Mouse (Mus musculus): ENCODE results near the gene Rnf186. TPM values are rescaled to one million over a fixed set of nuclear protein-coding genes. Genes with fewer than 3 reads are reported as not detected.

Rnf186 gene
- polyA plus RNA-seq, 1 experiment from 2014 or later, result 0.08 TPM

DNA sequence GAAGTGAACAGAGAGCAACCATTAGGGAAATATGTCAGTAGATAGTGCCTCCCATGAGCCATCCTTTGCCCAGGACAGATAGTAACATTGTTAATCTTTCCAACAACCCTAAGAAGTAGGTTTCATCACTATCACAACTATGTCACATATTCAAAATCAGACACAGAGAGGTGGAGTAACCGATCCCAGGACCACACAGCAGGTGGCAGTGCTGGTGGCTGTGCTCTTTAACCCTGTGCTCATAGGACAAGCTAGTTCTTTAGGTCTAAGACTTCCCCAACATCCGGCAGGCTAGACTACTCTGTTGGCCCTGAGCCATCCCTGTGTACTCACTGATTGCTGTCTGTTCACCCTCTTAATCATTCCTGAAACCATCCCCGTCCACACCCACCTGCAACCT is 27.5 kb downstream of the Rnf186 start:
- no peaks in the 10 kb centered on the region for H3K4me1 ChIP-seq (replicated peaks)
- H3K4me3 ChIP-seq (replicated peaks), result no peak overlapping the region
- H3K9me3 ChIP-seq (replicated peaks), result no peaks in the 10 kb centered on the region
- no peak overlapping the region for H3K9ac ChIP-seq
- 65% methylated on average over 3 of the region's 3 CpGs for WGBS (ENCODE audit: insufficient replicate concordance)
- no peak overlapping the region for H3K27ac ChIP-seq
- DNase-seq (no peak), ATAC-seq (ENCODE audit: low read depth) (no peak)
- H3K36me3 ChIP-seq, result peaks cover 4% of the 10 kb centered on the region; the same call in 1 of the 2 replicates
- no peaks in the 10 kb centered on the region for H3K27me3 ChIP-seq
- no peak overlapping the region for H3K4me2 ChIP-seq

DNA sequence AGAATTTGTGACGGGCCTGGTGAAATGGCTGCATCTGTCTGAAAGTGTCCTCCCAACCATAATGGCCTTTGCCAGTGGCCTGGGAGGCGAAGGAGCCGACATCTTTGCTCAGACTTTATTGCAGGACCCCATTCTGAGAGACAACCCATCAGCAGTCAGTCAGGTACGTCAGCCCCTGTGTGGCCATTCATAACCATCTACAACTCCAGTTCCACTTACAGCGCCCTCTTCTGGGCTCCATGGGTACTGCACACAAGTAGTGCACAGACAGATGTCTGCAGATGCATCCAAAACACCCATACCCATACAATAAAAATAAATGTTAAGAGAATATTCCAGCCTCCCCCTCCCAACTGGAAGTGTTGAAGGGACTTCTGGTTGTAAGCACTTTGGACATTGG is 29.5 kb downstream of the Rnf186 start:
- no peak for ATAC-seq (ENCODE audit: low read depth)
- H3K4me3 ChIP-seq (replicated peaks), result no peak overlapping the region
- peaks cover 4% of the 10 kb centered on the region; the same call in 1 of the 2 replicates for H3K36me3 ChIP-seq
- H3K27me3 ChIP-seq, result no peaks in the 10 kb centered on the region
- DNase-seq, result no peak
- no peak overlapping the region for H3K27ac ChIP-seq
- H3K9ac ChIP-seq, result no peak overlapping the region
- H3K4me1 ChIP-seq (replicated peaks), result 0 out of 2 replicates have a peak, but pooled peaks cover 6% of the 10 kb centered on the region
- no peaks in the 10 kb centered on the region for H3K9me3 ChIP-seq (replicated peaks)
- H3K4me2 ChIP-seq, result no peak overlapping the region
- 62% methylated on average over 5 of the region's 5 CpGs for whole genome bisulfite sequencing (ENCODE audit: insufficient replicate concordance)

DNA sequence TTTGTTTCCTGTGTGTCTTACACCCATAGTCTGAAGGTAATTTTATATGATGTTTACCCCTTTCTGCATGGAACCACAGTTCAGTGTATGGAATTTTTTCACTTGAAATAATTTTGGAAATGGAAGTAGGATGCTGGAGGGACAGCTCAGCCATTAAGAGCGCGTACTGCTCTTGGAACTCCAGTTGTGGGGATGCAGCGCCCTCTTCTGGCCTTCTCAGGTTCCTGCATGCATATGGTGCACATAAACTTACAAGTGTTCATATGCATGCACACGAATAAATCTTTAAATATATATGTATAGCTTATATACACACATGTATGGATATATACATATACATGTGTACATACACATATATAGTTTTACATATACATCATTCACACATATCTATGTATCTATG is 30.2 kb downstream of the Rnf186 start:
- no peak overlapping the region for H3K4me2 ChIP-seq
- no peaks in the 10 kb centered on the region for H3K27me3 ChIP-seq
- WGBS (ENCODE audit: insufficient replicate concordance), result 72% methylated on average over 4 of the region's 4 CpGs
- no peaks in the 10 kb centered on the region for H3K9me3 ChIP-seq (replicated peaks)
- DNase-seq, result no peak
- no peak for ATAC-seq (ENCODE audit: low read depth)
- no peak overlapping the region for H3K4me3 ChIP-seq (replicated peaks)
- H3K4me1 ChIP-seq (replicated peaks), result 0 out of 2 replicates have a peak, but pooled peaks cover 6% of the 10 kb centered on the region
- H3K27ac ChIP-seq, result no peak overlapping the region
- H3K9ac ChIP-seq, result no peak overlapping the region
- H3K36me3 ChIP-seq, result peaks cover 4% of the 10 kb centered on the region; the same call in 1 of the 2 replicates

- Histone ChIP-seq H3K9ac (no peak overlapping the region), H3K9me3 (replicated peaks) (no peaks in the 10 kb centered on the region), H3K27ac (no peak overlapping the region), H3K4me1 (replicated peaks) (0 out of 2 replicates have a peak, but pooled peaks cover 6% of the 10 kb centered on the region), H3K4me2 (no peak overlapping the region), H3K4me3 (replicated peaks) (no peak overlapping the region), H3K27me3 (no peaks in the 10 kb centered on the region), H3K36me3 (peaks cover 4% of the 10 kb centered on the region; the same call in 1 of the 2 replicates)
- 73% methylated on average over 11 of the region's 11 CpGs for WGBS (ENCODE audit: insufficient replicate concordance)
- ATAC-seq (ENCODE audit: low read depth), result no peak
- DNase-seq, result no peak
Observed at GRCm38 (mm10) chr4:138998611-138999010, 31.7 kb downstream of the Rnf186 start.

GRCm38 (mm10) chr4:139001026-139001425 is 34.1 kb downstream of the Rnf186 start:
- H3K9me3 ChIP-seq (replicated peaks), result no peaks in the 10 kb centered on the region
- DNase-seq, result no peak
- no peak overlapping the region for H3K9ac ChIP-seq
- no peaks in the 10 kb centered on the region for H3K27me3 ChIP-seq
- no peak overlapping the region for H3K4me3 ChIP-seq (replicated peaks)
- no peak overlapping the region for H3K27ac ChIP-seq
- H3K4me1 ChIP-seq (replicated peaks), result 0 out of 2 replicates have a peak, but pooled peaks cover 6% of the 10 kb centered on the region
- peaks cover 4% of the 10 kb centered on the region; the same call in 1 of the 2 replicates for H3K36me3 ChIP-seq
- ATAC-seq (ENCODE audit: low read depth), result no peak
- WGBS (ENCODE audit: insufficient replicate concordance), result 38% methylated on average over 2 of the region's 2 CpGs
- H3K4me2 ChIP-seq, result no peak overlapping the region

DNA sequence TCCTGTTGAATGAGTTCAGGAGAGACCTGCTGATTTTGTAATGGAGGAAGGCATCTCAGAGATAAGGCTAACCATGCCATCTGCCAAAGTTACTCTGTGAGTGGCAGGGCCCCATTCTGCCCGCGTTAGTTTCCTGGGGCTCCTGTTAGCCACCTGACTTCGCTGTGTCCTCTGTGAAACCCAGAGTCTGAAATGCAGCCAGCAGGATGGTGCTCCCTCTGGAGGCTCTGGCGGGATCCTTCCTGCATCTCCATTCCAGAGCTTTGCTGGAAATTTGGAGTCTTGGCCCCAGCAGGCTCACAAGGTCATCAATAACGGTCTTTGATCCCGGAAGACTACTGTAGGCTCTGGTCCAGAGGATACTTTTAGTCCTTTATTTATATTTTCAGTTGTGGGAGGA is 34.5 kb downstream of the Rnf186 start:
- WGBS (ENCODE audit: insufficient replicate concordance), result 20% methylated on average over 6 of the region's 6 CpGs
- Histone ChIP-seq H3K4me3 (replicated peaks) (no peak overlapping the region), H3K36me3 (peaks cover 4% of the 10 kb centered on the region; the same call in 1 of the 2 replicates), H3K9me3 (replicated peaks) (no peaks in the 10 kb centered on the region), H3K4me1 (replicated peaks) (0 out of 2 replicates have a peak, but pooled peaks cover 6% of the 10 kb centered on the region), H3K27me3 (no peaks in the 10 kb centered on the region), H3K27ac (no peak overlapping the region), H3K4me2 (no peak overlapping the region), H3K9ac (no peak overlapping the region)
- no peak for DNase-seq
- no peak for ATAC-seq (ENCODE audit: low read depth)

GRCm38 (mm10) chr4:139004067-139004466 is 37.2 kb downstream of the Rnf186 start:
- H3K4me2 ChIP-seq, result no peak overlapping the region
- no peak overlapping the region for H3K4me3 ChIP-seq (replicated peaks)
- H3K9ac ChIP-seq, result no peak overlapping the region
- DNase-seq, result no peak
- H3K36me3 ChIP-seq, result no peaks in the 10 kb centered on the region
- H3K27ac ChIP-seq, result no peak overlapping the region
- no peaks in the 10 kb centered on the region for H3K9me3 ChIP-seq (replicated peaks)
- H3K4me1 ChIP-seq (replicated peaks), result 0 out of 2 replicates have a peak, but pooled peaks cover 6% of the 10 kb centered on the region
- ATAC-seq (ENCODE audit: low read depth), result no peak
- WGBS (ENCODE audit: insufficient replicate concordance), result 71% methylated on average over 8 of the region's 8 CpGs
- H3K27me3 ChIP-seq, result no peaks in the 10 kb centered on the region

DNA sequence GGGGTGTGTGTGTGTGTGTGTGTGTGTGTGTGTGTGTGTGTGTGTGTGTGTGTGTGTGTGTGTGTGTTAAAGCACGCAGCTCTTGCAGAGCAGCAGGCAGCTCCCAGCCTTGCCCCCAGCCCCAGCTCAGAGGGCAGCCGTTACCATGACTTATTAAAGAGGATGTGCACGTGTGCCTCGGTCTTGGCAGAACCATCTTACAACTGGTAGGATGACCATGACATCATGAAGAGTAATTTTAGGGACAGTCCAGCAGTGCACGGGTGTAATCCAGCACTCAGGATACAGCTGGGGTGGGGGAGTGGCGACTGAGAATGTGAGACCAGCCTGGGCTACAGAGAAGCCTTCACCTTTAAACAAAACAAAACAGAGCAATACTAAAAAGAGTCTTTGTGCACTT is 38.3 kb downstream of the Rnf186 start:
- no peak for ATAC-seq (ENCODE audit: low read depth)
- Histone ChIP-seq H3K4me3 (replicated peaks) (no peak overlapping the region), H3K27me3 (no peaks in the 10 kb centered on the region), H3K36me3 (no peaks in the 10 kb centered on the region), H3K4me1 (replicated peaks) (0 out of 2 replicates have a peak, but pooled peaks cover 6% of the 10 kb centered on the region), H3K9ac (no peak overlapping the region), H3K9me3 (replicated peaks) (no peaks in the 10 kb centered on the region), H3K27ac (no peak overlapping the region), H3K4me2 (no peak overlapping the region)
- 64% methylated on average over 5 of the region's 6 CpGs for WGBS (ENCODE audit: insufficient replicate concordance)
- DNase-seq, result no peak

- 71% methylated on average over 3 of the region's 3 CpGs for WGBS (ENCODE audit: insufficient replicate concordance)
- no peak for ATAC-seq (ENCODE audit: low read depth)
- DNase-seq, result no peak
- Histone ChIP-seq H3K4me3 (replicated peaks) (no peak overlapping the region), H3K27me3 (no peaks in the 10 kb centered on the region), H3K27ac (no peak overlapping the region), H3K36me3 (no peaks in the 10 kb centered on the region), H3K9ac (no peak overlapping the region), H3K4me2 (no peak overlapping the region), H3K4me1 (replicated peaks) (no peaks in the 10 kb centered on the region), H3K9me3 (replicated peaks) (no peaks in the 10 kb centered on the region)
Observed at GRCm38 (mm10) chr4:139007353-139007752, 40.4 kb downstream of the Rnf186 start.

DNA sequence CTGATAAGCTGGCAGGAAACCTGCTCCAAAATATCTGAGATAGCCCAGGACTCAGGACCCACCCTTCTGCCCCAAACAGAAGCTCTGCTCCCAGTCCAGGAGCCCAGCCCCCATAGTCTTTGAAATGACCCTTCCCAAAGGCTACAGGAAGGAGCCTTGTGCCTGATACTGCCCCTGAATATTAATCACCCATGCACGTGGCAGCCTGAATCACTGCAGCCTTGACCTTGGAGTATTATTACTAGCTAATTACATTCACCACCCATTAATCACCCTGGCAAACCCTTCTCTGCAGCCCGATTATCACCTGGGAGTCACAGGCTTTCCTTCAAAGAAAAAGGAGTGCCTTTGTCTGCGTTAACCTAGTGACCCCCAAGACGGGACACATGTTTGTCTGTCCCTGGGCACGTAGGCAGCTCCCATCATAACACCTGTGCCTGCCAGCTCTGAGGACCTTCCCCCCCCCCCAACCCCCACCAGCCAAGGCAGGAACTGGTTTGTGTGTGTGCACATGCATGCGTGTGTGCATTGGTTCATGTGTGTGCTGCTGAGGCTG is 41.1 kb downstream of the Rnf186 start:
- Histone ChIP-seq H3K4me3 (replicated peaks) (no peak overlapping the region), H3K4me2 (no peak overlapping the region), H3K4me1 (replicated peaks) (no peaks in the 10 kb centered on the region), H3K9me3 (replicated peaks) (no peaks in the 10 kb centered on the region), H3K27me3 (no peaks in the 10 kb centered on the region), H3K27ac (no peak overlapping the region), H3K36me3 (no peaks in the 10 kb centered on the region), H3K9ac (no peak overlapping the region)
- WGBS (ENCODE audit: insufficient replicate concordance), result 46% methylated on average over 6 of the region's 6 CpGs
- DNase-seq (no peak), ATAC-seq (ENCODE audit: low read depth) (no peak)

- Histone ChIP-seq H3K4me3 (replicated peaks) (no peak overlapping the region), H3K9me3 (replicated peaks) (no peaks in the 10 kb centered on the region), H3K27me3 (no peaks in the 10 kb centered on the region), H3K36me3 (no peaks in the 10 kb centered on the region), H3K9ac (no peak overlapping the region), H3K4me2 (no peak overlapping the region), H3K4me1 (replicated peaks) (no peaks in the 10 kb centered on the region), H3K27ac (no peak overlapping the region)
- 87% methylated on average over 13 of the region's 13 CpGs for WGBS (ENCODE audit: insufficient replicate concordance)
- ATAC-seq (ENCODE audit: low read depth) (no peak), DNase-seq (no peak)
Observed at GRCm38 (mm10) chr4:139011201-139011702, 44.3 kb downstream of the Rnf186 start.

DNA sequence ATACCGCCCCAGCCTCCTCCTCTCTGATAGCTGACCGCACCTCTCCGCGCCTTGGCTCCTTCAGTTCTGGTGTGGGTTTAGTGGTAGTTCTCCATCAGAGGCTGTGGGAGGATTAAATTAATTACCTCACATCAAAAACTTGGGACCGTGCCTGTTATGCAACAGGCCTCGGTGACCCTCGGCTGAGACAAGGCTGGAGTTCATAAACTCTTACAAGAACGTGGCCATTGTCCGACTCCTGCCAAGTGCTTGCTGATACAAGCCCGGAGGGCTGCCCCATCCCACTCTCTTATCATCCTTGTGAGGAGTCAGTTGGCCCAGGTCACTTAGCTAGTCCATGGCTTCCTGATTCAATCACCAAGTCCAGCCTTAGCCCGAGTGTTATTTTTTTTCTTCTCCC is 46.4 kb downstream of the Rnf186 start:
- no peaks in the 10 kb centered on the region for H3K36me3 ChIP-seq
- H3K27ac ChIP-seq, result no peak overlapping the region
- no peaks in the 10 kb centered on the region for H3K4me1 ChIP-seq (replicated peaks)
- WGBS (ENCODE audit: insufficient replicate concordance), result 69% methylated on average over 11 of the region's 11 CpGs
- no peak overlapping the region for H3K4me3 ChIP-seq (replicated peaks)
- no peak overlapping the region for H3K9ac ChIP-seq
- ATAC-seq (ENCODE audit: low read depth) (no peak), DNase-seq (no peak)
- H3K9me3 ChIP-seq (replicated peaks), result no peaks in the 10 kb centered on the region
- no peak overlapping the region for H3K4me2 ChIP-seq
- no peaks in the 10 kb centered on the region for H3K27me3 ChIP-seq

All from liver, embryonic 13.5 days (tissue).